Mouse (Mus musculus): Measurements from ENCODE around the gene Dnm3.
A peak's percentile ranks its signal among the peaks of the same experiment; 100 is the strongest.

Gene Dnm3

DNA sequence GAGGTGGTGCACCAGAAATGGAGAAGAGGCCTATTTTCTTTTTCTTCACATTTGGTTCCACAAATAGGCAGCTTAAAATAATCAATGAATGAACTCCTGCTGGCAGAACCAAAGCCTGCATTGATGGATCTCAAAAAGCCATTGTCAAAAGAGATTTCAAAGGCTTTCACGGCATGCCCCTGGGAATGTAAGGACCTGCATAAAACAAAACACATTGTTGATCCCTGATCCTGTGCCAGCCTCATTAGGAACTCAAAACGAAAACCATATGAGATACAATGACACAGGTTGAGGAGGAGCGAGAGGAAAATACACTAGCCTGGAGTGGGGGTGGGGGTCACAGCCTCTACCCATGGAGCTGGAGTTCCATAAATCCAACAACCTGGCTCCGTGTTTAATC is 153.4 kb downstream of the Dnm3 start:
- no peak for DNase-seq (ENCODE audit: low spot score)

- DNase-seq (ENCODE audit: low spot score) = peak; percentile 27
These were observed 154.7 kb downstream of the Dnm3 start for GRCm38 (mm10) chr1:162323142-162323541.

DNA sequence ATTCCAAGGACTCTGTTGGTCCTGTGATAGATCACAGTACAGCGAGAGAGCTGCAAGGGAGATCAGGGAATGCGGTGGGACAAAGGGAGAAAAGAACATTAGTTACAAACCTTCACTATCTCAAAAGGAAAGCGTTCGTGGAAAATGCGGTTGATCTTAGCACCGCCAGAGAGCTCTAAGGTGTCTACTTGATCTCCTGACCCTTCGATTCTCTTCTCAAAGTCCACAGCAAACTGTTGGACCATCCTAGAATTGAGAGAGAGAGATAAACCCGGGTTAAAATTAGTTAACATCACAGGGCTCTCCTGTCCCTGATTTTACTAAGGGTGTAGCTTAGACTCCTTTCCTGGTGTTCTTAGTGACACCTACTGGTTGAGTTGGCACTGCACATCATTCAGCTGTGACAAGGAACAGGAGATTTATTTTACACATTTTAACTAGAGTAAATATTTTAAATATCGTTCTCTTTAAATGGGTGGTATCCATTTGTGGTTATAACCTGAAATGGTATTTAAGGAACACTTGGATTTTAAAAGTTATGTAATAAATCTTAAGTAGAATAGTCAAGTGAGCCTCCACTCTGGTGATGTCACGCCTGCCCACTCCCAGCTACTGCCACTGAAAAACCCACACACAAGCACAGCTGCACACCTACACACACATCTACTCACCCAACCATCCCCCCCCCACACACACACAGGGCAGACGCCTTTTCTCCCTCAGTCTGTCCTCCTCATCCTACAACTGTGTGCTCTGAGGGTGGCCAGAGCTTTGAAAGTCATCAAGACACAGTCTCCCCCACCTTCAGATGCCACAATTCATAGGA is 164.2 kb downstream of the Dnm3 start:
- DNase-seq (ENCODE audit: low spot score) = peak; percentile 37

- DNase-seq (ENCODE audit: low spot score) = no peak
These were observed 165.2 kb downstream of the Dnm3 start for GRCm38 (mm10) chr1:162312621-162313020.

- DNase-seq (ENCODE audit: low spot score) = no peak
These were observed 165.7 kb downstream of the Dnm3 start for GRCm38 (mm10) chr1:162312152-162312551.

- no peak for DNase-seq (ENCODE audit: low spot score)
These were observed 172.6 kb downstream of the Dnm3 start for GRCm38 (mm10) chr1:162305247-162305646.

DNA sequence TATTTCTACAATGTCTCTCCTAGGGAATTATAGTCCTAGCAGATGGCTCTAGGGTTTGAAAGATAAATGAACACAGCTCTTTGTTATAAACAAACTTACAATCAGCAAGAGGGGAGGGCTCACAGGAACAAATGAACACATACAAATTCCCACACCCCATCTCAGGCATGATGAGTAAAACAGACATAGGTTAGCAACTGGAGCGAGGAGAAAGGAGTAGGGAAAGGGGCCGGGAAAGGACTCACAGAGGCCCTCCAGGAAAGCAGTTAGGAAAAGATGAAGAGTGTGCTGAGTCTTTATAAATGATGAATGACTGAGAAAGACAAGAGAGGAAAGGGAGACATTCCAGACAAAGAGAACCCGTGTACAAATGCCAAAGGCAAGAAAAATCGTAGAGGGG is 175.4 kb downstream of the Dnm3 start:
- DNase-seq (ENCODE audit: low spot score) = no peak

DNA sequence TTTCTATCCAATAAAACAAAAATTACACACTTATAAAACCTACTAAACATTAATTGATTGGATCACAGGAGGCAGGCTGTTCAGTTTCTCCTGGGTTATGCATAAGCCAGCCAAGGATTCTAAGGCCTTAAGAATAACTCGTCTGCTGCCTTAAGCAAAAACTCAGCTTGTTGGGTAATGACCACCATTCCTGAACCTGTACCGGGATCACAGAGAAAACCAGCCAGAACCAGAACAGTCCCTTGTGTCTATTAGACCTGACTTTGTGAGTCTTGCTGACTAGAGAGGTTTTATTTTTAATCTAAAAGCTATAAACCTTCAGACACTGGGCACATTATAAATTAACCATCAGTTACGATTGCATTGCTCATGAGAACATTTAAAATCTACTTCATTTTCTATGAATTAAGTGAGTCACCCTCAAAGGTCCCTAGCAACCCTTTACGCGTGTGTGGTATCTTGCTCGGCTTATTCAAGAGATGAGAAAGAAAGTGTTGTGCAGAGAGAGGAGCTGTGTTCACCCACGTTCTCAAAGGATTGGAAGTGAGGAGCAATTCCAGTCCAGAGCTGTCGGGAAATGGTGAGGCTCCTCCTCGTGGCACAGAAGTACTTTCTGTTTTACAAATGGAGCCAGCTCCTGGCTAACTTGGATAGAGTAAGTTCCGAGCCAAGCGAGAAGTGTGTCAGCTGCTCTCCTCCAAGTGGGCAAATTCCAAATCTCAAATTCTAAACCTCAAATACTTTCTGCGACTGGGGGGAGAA is 178.1 kb downstream of the Dnm3 start:
- peak; percentile 15 for DNase-seq (ENCODE audit: low spot score)

GRCm38 (mm10) chr1:162298527-162298926 is 179.3 kb downstream of the Dnm3 start:
- no peak for DNase-seq (ENCODE audit: low spot score)

DNA sequence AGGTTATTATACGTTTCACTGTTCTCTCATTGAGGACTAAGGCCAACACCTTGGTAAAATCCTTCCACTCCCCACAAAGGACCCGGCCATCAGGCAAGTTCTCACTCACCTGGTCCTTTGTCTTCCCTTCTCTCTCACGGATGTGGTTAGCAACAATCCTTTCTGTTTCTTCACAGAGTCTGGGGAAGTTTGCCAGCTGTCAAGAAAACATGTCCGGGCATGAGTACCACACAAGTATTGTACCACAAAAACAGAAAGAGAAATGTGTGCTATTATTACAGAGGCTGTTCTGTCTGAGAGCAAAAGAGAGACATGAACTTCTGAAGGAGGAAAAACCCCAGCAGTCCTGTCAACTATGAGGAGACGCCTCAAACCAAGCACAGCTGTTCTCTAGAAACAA is 182.4 kb downstream of the Dnm3 start:
- DNase-seq (ENCODE audit: low spot score) = peak; percentile 37

DNA sequence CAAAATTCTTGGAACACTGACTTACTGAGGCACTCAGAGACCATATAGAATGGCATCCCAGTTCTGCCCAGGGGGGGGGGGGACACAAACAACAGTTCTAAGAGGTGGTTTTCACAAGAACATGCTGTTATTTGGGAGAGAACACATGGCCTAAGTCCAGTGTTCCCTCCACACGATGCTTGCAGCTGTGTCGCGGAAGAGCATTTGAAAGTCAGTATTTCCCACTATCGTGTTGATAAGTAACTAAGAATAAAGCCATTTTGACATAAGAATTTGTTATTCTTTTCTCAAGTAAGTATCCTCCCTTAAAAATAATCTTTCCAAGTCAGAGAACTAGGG is 183.3 kb downstream of the Dnm3 start:
- DNase-seq (ENCODE audit: low spot score) = peak; percentile 11

GRCm38 (mm10) chr1:162293732-162294571 is 183.9 kb downstream of the Dnm3 start:
- no peak for DNase-seq (ENCODE audit: low spot score)

GRCm38 (mm10) chr1:162286910-162287309 is 190.9 kb downstream of the Dnm3 start:
- DNase-seq (ENCODE audit: low spot score) = no peak

DNA sequence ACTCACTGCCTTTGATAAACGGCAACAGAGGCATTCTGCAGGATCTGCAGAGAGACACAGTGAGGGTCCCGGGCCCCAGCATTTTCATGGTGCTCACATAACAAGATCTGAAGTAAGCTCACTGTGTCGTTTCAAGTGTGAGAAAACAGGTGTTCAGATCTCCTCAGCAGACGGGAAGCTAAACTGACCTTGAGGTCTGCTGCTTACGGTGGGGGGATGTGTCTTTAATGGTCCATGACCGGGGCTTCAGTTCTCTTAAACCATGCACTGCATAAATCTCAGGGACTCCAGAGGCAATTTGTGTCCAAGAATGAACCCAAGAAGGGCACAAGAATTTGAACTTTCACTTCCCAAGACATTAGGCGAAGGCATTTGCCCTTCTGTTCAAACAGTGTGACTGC is 195.9 kb downstream of the Dnm3 start:
- DNase-seq (ENCODE audit: low spot score) = peak; percentile 5

GRCm38 (mm10) chr1:162280052-162280451 is 197.8 kb downstream of the Dnm3 start:
- DNase-seq (ENCODE audit: low spot score) = no peak

DNA sequence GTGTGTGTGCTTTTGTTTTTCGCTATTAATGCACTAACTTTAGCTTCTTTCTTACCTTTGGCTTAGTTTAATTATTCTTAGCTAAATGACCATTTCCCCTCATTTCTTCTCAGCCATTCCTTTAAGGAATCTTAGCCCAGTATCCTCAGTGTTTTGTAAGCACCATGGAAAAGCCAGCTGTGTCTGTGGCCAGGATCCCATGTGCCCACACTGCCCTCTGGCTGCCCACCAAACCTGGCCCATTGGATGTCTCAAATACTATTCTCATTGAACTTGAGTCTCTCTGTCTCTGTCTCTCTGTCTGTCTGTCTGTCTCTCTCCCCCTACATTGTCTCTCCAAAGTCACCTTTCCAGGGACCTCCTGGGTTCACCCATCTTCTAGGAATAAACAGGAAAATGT is 201.8 kb downstream of the Dnm3 start:
- DNase-seq (ENCODE audit: low spot score) = peak; percentile 34

DNA sequence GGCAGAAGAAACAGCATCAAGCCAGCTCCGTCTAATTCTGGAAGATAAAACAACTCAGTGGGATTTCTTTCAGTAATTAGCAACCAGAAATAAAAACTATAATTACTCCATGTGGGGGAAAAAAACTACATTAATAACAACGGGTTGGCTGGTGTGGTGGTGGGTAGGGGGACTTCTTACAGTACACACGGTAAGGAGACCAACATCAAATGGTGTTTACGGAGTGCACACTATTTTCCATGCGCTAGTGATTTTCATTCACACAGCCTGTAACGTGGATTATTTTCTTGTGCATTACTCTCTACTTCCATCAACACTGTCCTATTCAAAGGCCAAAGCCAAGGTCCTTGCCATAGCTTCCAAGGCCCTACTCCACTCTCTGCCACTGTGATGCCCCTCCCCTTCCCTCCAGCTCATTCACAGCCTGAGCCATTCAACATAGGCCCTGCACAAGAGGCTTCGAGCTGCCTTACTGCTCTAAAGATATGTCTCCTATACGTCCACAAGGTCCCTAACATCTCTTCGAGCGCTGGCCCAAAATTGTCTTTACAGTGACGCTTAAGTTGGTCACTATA is 203.1 kb downstream of the Dnm3 start:
- no peak for DNase-seq (ENCODE audit: low spot score)

DNA sequence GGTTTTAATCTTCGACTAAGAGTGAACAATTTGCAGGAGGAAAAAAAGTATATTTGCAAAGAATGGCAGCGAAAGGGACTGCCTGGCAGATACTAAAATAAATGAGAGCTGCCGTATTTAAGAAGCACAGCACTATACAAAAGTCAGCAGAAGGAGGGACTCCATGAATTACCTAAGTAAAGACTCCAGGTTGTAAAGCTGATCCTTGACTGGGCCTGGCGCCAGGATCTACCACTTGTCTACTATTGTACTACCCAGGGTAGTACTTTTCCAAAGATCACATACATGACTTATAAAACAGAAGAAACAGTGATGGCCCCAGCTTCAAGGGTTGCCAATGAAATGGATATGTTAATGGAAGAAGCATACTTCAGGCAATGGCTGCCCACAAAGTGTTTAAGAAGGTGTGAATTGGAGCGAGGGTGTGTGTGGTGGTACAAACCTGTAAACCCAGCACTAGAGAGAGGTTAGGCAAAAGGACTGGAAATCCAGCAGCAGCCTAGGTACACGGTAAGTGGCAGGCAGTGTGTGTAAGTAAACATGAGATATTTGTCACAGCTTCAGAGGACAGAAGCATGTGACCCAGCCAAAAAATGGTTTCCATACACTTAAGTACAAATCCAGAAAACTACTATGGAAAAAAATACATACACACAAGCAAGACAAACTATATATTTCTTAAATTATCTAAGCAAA is 220.8 kb downstream of the Dnm3 start:
- peak; percentile 7 for DNase-seq (ENCODE audit: low spot score)

- no peak for DNase-seq (ENCODE audit: low spot score)
These were observed 222.9 kb downstream of the Dnm3 start for GRCm38 (mm10) chr1:162254944-162255343.

DNA sequence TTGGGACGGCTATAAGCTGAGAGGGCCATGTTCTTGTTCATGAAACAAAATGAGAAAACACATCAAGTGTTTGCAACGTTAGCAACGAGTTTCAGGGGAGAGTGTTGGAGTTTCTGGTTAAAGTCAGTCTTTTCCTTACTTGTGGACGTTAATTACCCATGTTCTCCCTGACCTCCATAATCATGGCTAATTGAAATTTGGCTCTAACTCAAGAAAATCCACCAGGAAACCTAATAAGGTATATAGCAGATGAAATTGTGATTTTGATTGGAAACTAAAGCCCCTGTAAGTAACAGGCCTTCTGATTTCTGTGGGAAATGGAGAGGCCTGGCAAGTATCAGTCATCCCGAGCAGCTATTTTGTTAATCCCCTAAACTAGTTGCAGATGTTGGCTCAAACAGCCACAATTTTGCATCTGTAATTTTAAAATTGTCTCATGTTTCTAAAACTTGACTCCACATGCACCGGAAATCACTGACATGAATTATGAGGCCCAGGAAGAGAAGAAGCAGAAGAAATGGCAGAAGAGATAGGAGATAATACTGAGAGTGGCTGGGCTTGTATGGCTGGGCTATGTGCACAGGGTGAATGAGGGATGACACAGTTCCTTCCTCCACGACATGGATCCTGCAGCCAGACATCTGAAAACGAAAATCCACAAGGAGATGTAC is 223.7 kb downstream of the Dnm3 start:
- DNase-seq (ENCODE audit: low spot score) = no peak

- DNase-seq (ENCODE audit: low spot score) = no peak
These were observed 225.0 kb downstream of the Dnm3 start for GRCm38 (mm10) chr1:162252869-162253268.

Measured in lung, postnatal 25 days (tissue).